In genomic region chr11:98870791-98871190, GRCm38 (mm10) we compare ENCODE assay signal across 19 mouse cellular contexts. TPM values are rescaled to one million over a fixed set of nuclear protein-coding genes. Genes with fewer than 3 reads are reported as not detected.
DNase-seq lines count a peak whose midpoint lies in the region; ATAC-seq and TF ChIP-seq lines count a peak whose summit lies in the region.
"Had no signal": no experiment of that assay in that cellular context is flagged by ENCODE, and none has a peak within 500 bp of the region (broad histone marks: within the 10 kb centered on the region; RNA-seq: fewer than 3 reads in every experiment).

No protein-coding gene starts in this region.

- H3K36me3 ChIP-seq in hindbrain, embryonic 15.5 days = peaks cover 11% of the 10 kb centered on the region
- H3K36me3 ChIP-seq in hindbrain, embryonic 12.5 days = peaks cover 44% of the 10 kb centered on the region
- H3K36me3 ChIP-seq in midbrain, embryonic 11.5 days (ENCODE audit: control insufficient read depth, insufficient read depth, low read length) = peaks cover 2% of the 10 kb centered on the region; the same call in 1 of the 2 replicates
- H3K36me3 ChIP-seq in midbrain, embryonic 16.5 days (ENCODE audit: control insufficient read depth, insufficient read depth, low read length) = peaks cover 9% of the 10 kb centered on the region
- H3K36me3 ChIP-seq in stomach, postnatal 0 days (ENCODE audit: control insufficient read depth, insufficient read depth, low read length) = peaks cover 8% of the 10 kb centered on the region

- no peaks in the 10 kb centered on the region for H3K27me3 ChIP-seq in hindbrain, embryonic 15.5 days
- no peaks in the 10 kb centered on the region for H3K27me3 ChIP-seq in hindbrain, embryonic 12.5 days
- no peaks in the 10 kb centered on the region for H3K27me3 ChIP-seq in midbrain, embryonic 11.5 days (ENCODE audit: control insufficient read depth, insufficient read depth, low read length)
- H3K27me3 ChIP-seq in midbrain, embryonic 16.5 days (ENCODE audit: control insufficient read depth, insufficient read depth, low read depth, low read length) = no peaks in the 10 kb centered on the region
- no peaks in the 10 kb centered on the region for H3K27me3 ChIP-seq in stomach, postnatal 0 days (ENCODE audit: control insufficient read depth, insufficient read depth, low read length)
- H3K27me3 ChIP-seq: embryonic facial prominence, embryonic 15.5 days; forebrain, embryonic 15.5 days; neural tube, embryonic 15.5 days had no signal

- no peak overlapping the region for H3K9ac ChIP-seq in hindbrain, embryonic 15.5 days
- H3K9ac ChIP-seq in hindbrain, embryonic 12.5 days = no peak overlapping the region
- no peak overlapping the region for H3K9ac ChIP-seq in midbrain, embryonic 11.5 days (ENCODE audit: low read length)
- H3K9ac ChIP-seq in midbrain, embryonic 16.5 days (ENCODE audit: low read depth, low read length) = no peak overlapping the region
- no peak overlapping the region for H3K9ac ChIP-seq in stomach, postnatal 0 days (ENCODE audit: low read length)
- H3K9ac ChIP-seq: embryonic facial prominence, embryonic 15.5 days; forebrain, embryonic 15.5 days; neural tube, embryonic 15.5 days had no signal

- WGBS in hindbrain, embryonic 15.5 days = 79% methylated on average over 5 of the region's 5 CpGs
- WGBS in hindbrain, embryonic 12.5 days = 76% methylated on average over 5 of the region's 5 CpGs
- WGBS in midbrain, embryonic 11.5 days = 81% methylated on average over 5 of the region's 5 CpGs
- 78% methylated on average over 5 of the region's 5 CpGs for WGBS in midbrain, embryonic 16.5 days
- WGBS in stomach, postnatal 0 days = 63% methylated on average over 5 of the region's 5 CpGs

- no peak for TF ChIP-seq CTCF in stomach, postnatal 0 days (IDR thresholded peaks at IDR 0.05; ENCODE audit: low read depth)

- no peaks in the 10 kb centered on the region for H3K9me3 ChIP-seq in hindbrain, embryonic 15.5 days
- H3K9me3 ChIP-seq in hindbrain, embryonic 12.5 days (replicated peaks) = no peaks in the 10 kb centered on the region
- no peaks in the 10 kb centered on the region for H3K9me3 ChIP-seq in midbrain, embryonic 11.5 days (ENCODE audit: control insufficient read depth, low read length)
- H3K9me3 ChIP-seq in midbrain, embryonic 16.5 days (replicated peaks; ENCODE audit: control insufficient read depth, low read length, poor library complexity, severe bottlenecking) = no peaks in the 10 kb centered on the region
- no peaks in the 10 kb centered on the region for H3K9me3 ChIP-seq in stomach, postnatal 0 days (ENCODE audit: control insufficient read depth, low read length)
- H3K9me3 ChIP-seq: embryonic facial prominence, embryonic 15.5 days; forebrain, embryonic 15.5 days; neural tube, embryonic 15.5 days had no signal

- peak; percentile 77 for DNase-seq in midbrain, embryonic 11.5 days (ENCODE audit: low spot score, missing footprints)
- peak; percentile 21 for DNase-seq in lung, postnatal 14 days
- DNase-seq in stomach, postnatal 0 days (ENCODE audit: low spot score) = peak; percentile 66
- DNase-seq in cerebellum, postnatal 36 days = no peak
- DNase-seq: adrenal gland, adult 8-10 months; cerebellum, adult 11-12 months; cerebellum, postnatal 10 days; gastrocnemius, postnatal 36 days; heart, postnatal 10 days; kidney, adult 2 months; right cerebral cortex, postnatal 14 days; spleen, adult 18-20 months had no signal

- 0 out of 2 replicates have a peak overlapping the region, but pooled peaks have one; percentile 17 for H3K27ac ChIP-seq in hindbrain, embryonic 15.5 days (replicated peaks)
- no peak overlapping the region; the same call in 1 of the 2 replicates for H3K27ac ChIP-seq in hindbrain, embryonic 12.5 days
- no peak overlapping the region for H3K27ac ChIP-seq in midbrain, embryonic 11.5 days (ENCODE audit: low read depth, low read length)
- H3K27ac ChIP-seq in midbrain, embryonic 16.5 days (ENCODE audit: low read length) = no peak overlapping the region
- H3K27ac ChIP-seq in stomach, postnatal 0 days (replicated peaks) = peak overlapping the region; percentile 77
- H3K27ac ChIP-seq: forebrain, embryonic 15.5 days; kidney, postnatal 0 days; neural tube, embryonic 15.5 days had no signal

- no peak for ATAC-seq in hindbrain, embryonic 15.5 days (ENCODE audit: low FRiP score, low read depth)
- ATAC-seq in hindbrain, embryonic 12.5 days (ENCODE audit: low FRiP score) = no peak
- ATAC-seq in midbrain, embryonic 11.5 days (ENCODE audit: low FRiP score) = no peak
- no peak for ATAC-seq in midbrain, embryonic 16.5 days
- ATAC-seq in stomach, postnatal 0 days (ENCODE audit: low FRiP score, low TSS enrichment) = peak; percentile 80
- ATAC-seq: forebrain, embryonic 15.5 days had no signal

- H3K4me1 ChIP-seq in hindbrain, embryonic 15.5 days (replicated peaks) = peaks cover 15% of the 10 kb centered on the region
- peaks cover 11% of the 10 kb centered on the region; the same call in 1 of the 2 replicates for H3K4me1 ChIP-seq in hindbrain, embryonic 12.5 days
- 0 out of 2 replicates have a peak, but pooled peaks cover 4% of the 10 kb centered on the region for H3K4me1 ChIP-seq in midbrain, embryonic 11.5 days (ENCODE audit: control insufficient read depth, insufficient read depth, low read length)
- no peaks in the 10 kb centered on the region; the same call in 1 of the 2 replicates for H3K4me1 ChIP-seq in midbrain, embryonic 16.5 days (ENCODE audit: control insufficient read depth, insufficient read depth, low read length)
- H3K4me1 ChIP-seq in stomach, postnatal 0 days (replicated peaks; ENCODE audit: control insufficient read depth, insufficient read depth) = no peaks in the 10 kb centered on the region

- TF ChIP-seq EP300 in stomach, postnatal 0 days (optimal IDR thresholded peaks at IDR 0.05) = no peak

- no peak overlapping the region for H3K4me2 ChIP-seq in hindbrain, embryonic 15.5 days
- no peak overlapping the region for H3K4me2 ChIP-seq in hindbrain, embryonic 12.5 days (replicated peaks)
- H3K4me2 ChIP-seq in midbrain, embryonic 11.5 days = no peak overlapping the region
- H3K4me2 ChIP-seq in midbrain, embryonic 16.5 days (ENCODE audit: low read length) = no peak overlapping the region
- H3K4me2 ChIP-seq in stomach, postnatal 0 days (replicated peaks; ENCODE audit: low read depth) = no peak overlapping the region
- H3K4me2 ChIP-seq: embryonic facial prominence, embryonic 15.5 days; forebrain, embryonic 15.5 days; neural tube, embryonic 15.5 days had no signal

- H3K4me3 ChIP-seq in hindbrain, embryonic 15.5 days = no peak overlapping the region
- H3K4me3 ChIP-seq in hindbrain, embryonic 12.5 days = no peak overlapping the region
- no peak overlapping the region for H3K4me3 ChIP-seq in midbrain, embryonic 11.5 days (ENCODE audit: low read depth, low read length)
- H3K4me3 ChIP-seq in midbrain, embryonic 16.5 days (ENCODE audit: low read depth, low read length) = no peak overlapping the region
- no peak overlapping the region for H3K4me3 ChIP-seq in stomach, postnatal 0 days (ENCODE audit: low read depth, low read length)
- H3K4me3 ChIP-seq: embryonic facial prominence, embryonic 15.5 days; forebrain, embryonic 15.5 days; neural tube, embryonic 15.5 days had no signal

RNA-seq across cellular contexts. Expression of gene Wipf2, which starts 7.4 kb away (rescaled TPM):
- polyA plus RNA-seq in hindbrain, embryonic 15.5 days (2015; fragmentation: Nextera tagmentation; extraction: Ambion mirVana) = 4.4 and 4.5 TPM in 2 replicates
- polyA plus RNA-seq in hindbrain, embryonic 12.5 days (2016; fragmentation: Nextera tagmentation; extraction: Ambion mirVana) = 4.7 and 5.0 TPM in 2 replicates
- 4.4 and 5.9 TPM in 2 replicates for polyA plus RNA-seq in midbrain, embryonic 11.5 days (2014; fragmentation: Nextera tagmentation; extraction: Ambion mirVana)
- polyA plus RNA-seq in midbrain, embryonic 16.5 days (2015; fragmentation: Nextera tagmentation; extraction: Ambion mirVana) = 4.5 and 4.7 TPM in 2 replicates
- 4.9 and 5.3 TPM in 2 replicates for polyA plus RNA-seq in stomach, postnatal 0 days (2015; fragmentation: Nextera tagmentation; extraction: Ambion mirVana)

RNA-seq across cellular contexts. Expression of gene Rapgefl1, which starts 34.2 kb away (rescaled TPM):
- 10.5 and 13.1 TPM in 2 replicates for polyA plus RNA-seq in hindbrain, embryonic 15.5 days (2015; fragmentation: Nextera tagmentation; extraction: Ambion mirVana)
- 3.1 and 4.1 TPM in 2 replicates for polyA plus RNA-seq in hindbrain, embryonic 12.5 days (2016; fragmentation: Nextera tagmentation; extraction: Ambion mirVana)
- polyA plus RNA-seq in midbrain, embryonic 11.5 days (2014; fragmentation: Nextera tagmentation; extraction: Ambion mirVana) = 1.6 and 1.8 TPM in 2 replicates
- 9.6 and 10.6 TPM in 2 replicates for polyA plus RNA-seq in midbrain, embryonic 16.5 days (2015; fragmentation: Nextera tagmentation; extraction: Ambion mirVana)
- polyA plus RNA-seq in stomach, postnatal 0 days (2015; fragmentation: Nextera tagmentation; extraction: Ambion mirVana) = 6.9 and 7.7 TPM in 2 replicates

RNA-seq across cellular contexts. Expression of gene Cdc6, which starts 36.8 kb away (rescaled TPM):
- polyA plus RNA-seq in hindbrain, embryonic 15.5 days (2015; fragmentation: Nextera tagmentation; extraction: Ambion mirVana) = 5.5 and 6.0 TPM in 2 replicates
- polyA plus RNA-seq in hindbrain, embryonic 12.5 days (2016; fragmentation: Nextera tagmentation; extraction: Ambion mirVana) = 19.0 and 20.2 TPM in 2 replicates
- 44.3 and 45.0 TPM in 2 replicates for polyA plus RNA-seq in midbrain, embryonic 11.5 days (2014; fragmentation: Nextera tagmentation; extraction: Ambion mirVana)
- polyA plus RNA-seq in midbrain, embryonic 16.5 days (2015; fragmentation: Nextera tagmentation; extraction: Ambion mirVana) = 2.4 TPM in 2 replicates
- 6.6 and 7.0 TPM in 2 replicates for polyA plus RNA-seq in stomach, postnatal 0 days (2015; fragmentation: Nextera tagmentation; extraction: Ambion mirVana)

RNA-seq across cellular contexts. Expression of gene Rara, which starts 56.8 kb away (rescaled TPM):
- 11.4 and 16.8 TPM in 2 replicates for polyA plus RNA-seq in hindbrain, embryonic 15.5 days (2015; fragmentation: Nextera tagmentation; extraction: Ambion mirVana)
- 38.6 and 46.9 TPM in 2 replicates for polyA plus RNA-seq in hindbrain, embryonic 12.5 days (2016; fragmentation: Nextera tagmentation; extraction: Ambion mirVana)
- polyA plus RNA-seq in midbrain, embryonic 11.5 days (2014; fragmentation: Nextera tagmentation; extraction: Ambion mirVana) = 13.2 and 14.8 TPM in 2 replicates
- polyA plus RNA-seq in midbrain, embryonic 16.5 days (2015; fragmentation: Nextera tagmentation; extraction: Ambion mirVana) = 9.5 and 9.6 TPM in 2 replicates
- polyA plus RNA-seq in stomach, postnatal 0 days (2015; fragmentation: Nextera tagmentation; extraction: Ambion mirVana) = 20.1 and 25.9 TPM in 2 replicates

Comparison
In these comparisons a context has a peak if more than half of its experiments do, and no peak if none do; other contexts are left out.
1. H3K27ac ChIP-seq: peak in hindbrain, embryonic 15.5 days (single experiment) and stomach, postnatal 0 days (single experiment); none in hindbrain, embryonic 12.5 days (single experiment), midbrain, embryonic 11.5 days (single experiment) and midbrain, embryonic 16.5 days (single experiment).
2. DNase-seq: peak in midbrain, embryonic 11.5 days (single experiment), lung, postnatal 14 days (single experiment) and stomach, postnatal 0 days (single experiment); none in cerebellum, postnatal 36 days (0 of 2).